Mouse (Mus musculus) cortical plate, adult 2 months (tissue): ENCODE data around the gene Exosc5.

Source experiments
- CTCF ChIP-seq: fragments of 200-500 bp; IDR thresholded peaks from 2 replicates; pipeline ENCODE4 v1.5.1; 2011; ENCODE audit warnings: mild to moderate bottlenecking, control low read depth, low read length; ENCODE audit not compliant: insufficient read depth; ENCODE audit errors: extremely low read depth
- POLR2A ChIP-seq: fragments of 200-500 bp; IDR thresholded peaks from 2 replicates; pipeline ENCODE4 v1.6.1; 2011; ENCODE audit warnings: mild to moderate bottlenecking, low read length, control low read depth; ENCODE audit not compliant: insufficient read depth; ENCODE audit errors: extremely low read depth

GRCm38 (mm10) chr7:25652244-25652759 is 6.7 kb upstream of the Exosc5 start:
- TF ChIP-seq CTCF (no peak), POLR2A (no peak)
